In the genomic region with DNA sequence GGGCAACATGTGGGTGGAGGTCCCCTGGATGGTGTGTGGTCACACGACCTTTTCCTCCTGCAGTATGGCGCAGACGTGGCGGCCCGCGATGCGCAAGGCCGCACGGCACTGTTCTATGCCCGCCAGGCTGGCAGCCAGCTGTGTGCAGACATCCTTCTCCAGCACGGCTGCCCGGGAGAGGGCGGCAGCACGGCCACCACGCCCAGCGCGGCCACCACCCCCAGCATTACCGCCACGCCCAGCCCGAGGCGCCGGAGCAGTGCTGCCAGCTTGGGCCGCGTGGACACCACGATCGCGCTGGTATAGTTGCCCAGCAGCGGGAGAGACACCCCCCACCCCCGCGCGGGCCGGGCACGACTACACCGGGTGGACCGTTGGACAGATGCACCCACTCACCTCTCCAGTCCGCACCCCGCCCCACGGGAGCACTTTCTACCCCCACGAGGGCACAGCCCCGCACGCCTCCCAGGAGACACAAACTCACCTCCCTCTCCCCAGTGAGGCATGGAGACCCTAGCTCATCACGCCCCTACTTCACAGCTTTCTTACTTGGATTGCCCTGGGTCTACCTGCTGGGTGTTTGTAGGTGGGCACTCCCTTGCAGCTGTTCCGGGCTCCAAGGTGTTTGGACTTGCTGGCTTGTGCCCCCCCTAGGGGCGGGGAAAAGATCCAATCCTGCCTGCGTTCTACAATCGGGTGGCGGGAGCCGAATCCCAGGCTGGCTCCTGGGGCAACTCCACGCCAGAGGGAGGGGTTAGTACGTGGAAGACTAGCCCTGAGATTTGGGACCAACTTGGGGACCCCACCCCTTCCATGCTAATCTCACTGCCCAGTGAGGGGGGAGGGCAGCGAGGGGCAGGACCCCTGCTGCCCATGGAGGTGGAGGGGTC, we compare ENCODE assay signal across 8 mouse cellular contexts. TPM values are rescaled to one million over a fixed set of nuclear protein-coding genes. Genes with fewer than 3 reads are reported as not detected.
DNase-seq lines count a peak whose midpoint lies in the region; ATAC-seq lines count a peak whose summit lies in the region.

No protein-coding gene starts in this region.

- H3K4me1 ChIP-seq in heart, embryonic 11.5 days (ENCODE audit: control insufficient read depth, insufficient read depth, low read length), result peaks cover 11% of the 10 kb centered on the region; the same call in 1 of the 2 replicates
- peaks cover 29% of the 10 kb centered on the region for H3K4me1 ChIP-seq in forebrain, embryonic 13.5 days
- peaks cover 16% of the 10 kb centered on the region for H3K4me1 ChIP-seq in limb, embryonic 10.5 days
- peaks cover 31% of the 10 kb centered on the region for H3K4me1 ChIP-seq in midbrain, embryonic 13.5 days (replicated peaks)

- H3K27ac ChIP-seq in heart, embryonic 11.5 days (ENCODE audit: low read depth, low read length), result no peak overlapping the region
- H3K27ac ChIP-seq in forebrain, embryonic 13.5 days, result no peak overlapping the region
- H3K27ac ChIP-seq in limb, embryonic 10.5 days, result no peak overlapping the region
- no peak overlapping the region for H3K27ac ChIP-seq in midbrain, embryonic 13.5 days

- no peak; the same call in 1 of the 2 replicates for ATAC-seq in heart, embryonic 11.5 days (replicated peaks; ENCODE audit: insufficient number of reproducible peaks, low FRiP score, low TSS enrichment)
- peak; percentile 53 for ATAC-seq in forebrain, embryonic 13.5 days
- peak; percentile 34 for ATAC-seq in midbrain, embryonic 13.5 days

- H3K9me3 ChIP-seq in heart, embryonic 11.5 days (replicated peaks; ENCODE audit: control insufficient read depth, low read length), result no peaks in the 10 kb centered on the region
- H3K9me3 ChIP-seq in forebrain, embryonic 13.5 days (replicated peaks), result no peaks in the 10 kb centered on the region
- H3K9me3 ChIP-seq in limb, embryonic 10.5 days (replicated peaks), result no peaks in the 10 kb centered on the region
- no peaks in the 10 kb centered on the region for H3K9me3 ChIP-seq in midbrain, embryonic 13.5 days

- peaks cover 68% of the 10 kb centered on the region for H3K27me3 ChIP-seq in heart, embryonic 11.5 days (ENCODE audit: control insufficient read depth, insufficient read depth, low read length)
- peaks cover 62% of the 10 kb centered on the region for H3K27me3 ChIP-seq in forebrain, embryonic 13.5 days
- peaks cover 86% of the 10 kb centered on the region for H3K27me3 ChIP-seq in limb, embryonic 10.5 days (ENCODE audit: low read depth, poor library complexity, severe bottlenecking)
- peaks cover 66% of the 10 kb centered on the region for H3K27me3 ChIP-seq in midbrain, embryonic 13.5 days

- DNase-seq in heart, postnatal 4 days, result no peak
- DNase-seq in MN1 (ENCODE audit: low spot score), result peak; percentile 78
- DNase-seq in limb, embryonic 10.5 days (ENCODE audit: low spot score), result no peak
- DNase-seq in natural killer cell, adult 2 months (ENCODE audit: low spot score in 2 of 2), result no peak
- DNase-seq in testis, postnatal 14 days (ENCODE audit: low spot score), result no peak

- 9% methylated on average over 48 of the region's 51 CpGs for WGBS in heart, embryonic 11.5 days (ENCODE audit: insufficient replicate concordance)
- 7% methylated on average over 45 of the region's 51 CpGs for WGBS in forebrain, embryonic 13.5 days
- WGBS in limb, embryonic 10.5 days, result 10% methylated on average over 47 of the region's 51 CpGs
- 7% methylated on average over 50 of the region's 51 CpGs for WGBS in midbrain, embryonic 13.5 days

- H3K4me3 ChIP-seq in heart, embryonic 11.5 days (ENCODE audit: low read depth, low read length), result 0 out of 2 replicates have a peak overlapping the region, but pooled peaks have one; percentile 4
- H3K4me3 ChIP-seq in forebrain, embryonic 13.5 days, result peak overlapping the region; percentile 36
- H3K4me3 ChIP-seq in limb, embryonic 10.5 days, result peak overlapping the region; percentile 11
- peak overlapping the region; percentile 22 for H3K4me3 ChIP-seq in midbrain, embryonic 13.5 days (replicated peaks)

- peaks cover 7% of the 10 kb centered on the region for H3K36me3 ChIP-seq in heart, embryonic 11.5 days (ENCODE audit: control insufficient read depth, insufficient read depth, low read length)
- H3K36me3 ChIP-seq in forebrain, embryonic 13.5 days (ENCODE audit: poor library complexity, severe bottlenecking), result peaks cover 27% of the 10 kb centered on the region
- H3K36me3 ChIP-seq in limb, embryonic 10.5 days, result peaks cover 19% of the 10 kb centered on the region
- H3K36me3 ChIP-seq in midbrain, embryonic 13.5 days, result peaks cover 78% of the 10 kb centered on the region

- H3K9ac ChIP-seq in heart, embryonic 11.5 days (ENCODE audit: low read depth, low read length), result no peak overlapping the region
- H3K9ac ChIP-seq in forebrain, embryonic 13.5 days, result peak overlapping the region; percentile 51
- peak overlapping the region; percentile 48 for H3K9ac ChIP-seq in midbrain, embryonic 13.5 days (replicated peaks)

- H3K4me2 ChIP-seq in heart, embryonic 11.5 days, result peak overlapping the region; percentile 39
- H3K4me2 ChIP-seq in forebrain, embryonic 13.5 days, result peak overlapping the region; percentile 59
- H3K4me2 ChIP-seq in midbrain, embryonic 13.5 days (replicated peaks), result peak overlapping the region; percentile 46

RNA-seq across cellular contexts. Expression of a gene that starts 16.7 kb away (rescaled TPM):
- 0.42 and 0.63 TPM in 2 replicates for polyA plus RNA-seq in heart, embryonic 11.5 days (2014; fragmentation: Nextera tagmentation; extraction: Ambion mirVana)
- 1 to 10 TPM; 2.1 to 2.8 TPM for total RNA-seq in heart, postnatal 4 days (2021)
- polyA plus RNA-seq in forebrain, embryonic 13.5 days (2015; fragmentation: Nextera tagmentation; extraction: Ambion mirVana), result 1.5 and 1.7 TPM in 2 replicates
- polyA plus RNA-seq in limb, embryonic 10.5 days (2016; fragmentation: Nextera tagmentation; extraction: Ambion mirVana), result 0.03 TPM in 1 of 2 replicates, not detected in the other
- 2.8 and 3.3 TPM in 2 replicates for polyA plus RNA-seq in midbrain, embryonic 13.5 days (2015; fragmentation: Nextera tagmentation; extraction: Ambion mirVana)

RNA-seq across cellular contexts. Expression of a gene that starts 21.7 kb away (rescaled TPM):
- 106 and 115 TPM in 2 replicates for polyA plus RNA-seq in heart, embryonic 11.5 days (2014; fragmentation: Nextera tagmentation; extraction: Ambion mirVana)
- 10 to 100 TPM; 49.2 to 49.7 TPM for total RNA-seq in heart, postnatal 4 days (2021)
- polyA plus RNA-seq in forebrain, embryonic 13.5 days (2015; fragmentation: Nextera tagmentation; extraction: Ambion mirVana), result 133 and 141 TPM in 2 replicates
- polyA plus RNA-seq in limb, embryonic 10.5 days (2016; fragmentation: Nextera tagmentation; extraction: Ambion mirVana), result 169 and 181 TPM in 2 replicates
- polyA plus RNA-seq in midbrain, embryonic 13.5 days (2015; fragmentation: Nextera tagmentation; extraction: Ambion mirVana), result 136 and 138 TPM in 2 replicates

RNA-seq across cellular contexts. Expression of a gene that starts 28.4 kb away (rescaled TPM):
- 1,419 and 1,452 TPM in 2 replicates for polyA plus RNA-seq in heart, embryonic 11.5 days (2014; fragmentation: Nextera tagmentation; extraction: Ambion mirVana)
- 100 to 1,000 TPM; 289 to 314 TPM for total RNA-seq in heart, postnatal 4 days (2021)
- 2,414 and 2,431 TPM in 2 replicates for polyA plus RNA-seq in forebrain, embryonic 13.5 days (2015; fragmentation: Nextera tagmentation; extraction: Ambion mirVana)
- polyA plus RNA-seq in limb, embryonic 10.5 days (2016; fragmentation: Nextera tagmentation; extraction: Ambion mirVana), result 3,142 and 3,162 TPM in 2 replicates
- polyA plus RNA-seq in midbrain, embryonic 13.5 days (2015; fragmentation: Nextera tagmentation; extraction: Ambion mirVana), result 1,636 and 1,639 TPM in 2 replicates

RNA-seq across cellular contexts. Expression of a gene that starts 29.2 kb away (rescaled TPM):
- 21.3 and 30.3 TPM in 2 replicates for polyA plus RNA-seq in heart, embryonic 11.5 days (2014; fragmentation: Nextera tagmentation; extraction: Ambion mirVana)
- 10 to 100 TPM; 33.0 to 35.4 TPM for total RNA-seq in heart, postnatal 4 days (2021)
- 94.8 and 101 TPM in 2 replicates for polyA plus RNA-seq in forebrain, embryonic 13.5 days (2015; fragmentation: Nextera tagmentation; extraction: Ambion mirVana)
- 41.3 and 49.7 TPM in 2 replicates for polyA plus RNA-seq in limb, embryonic 10.5 days (2016; fragmentation: Nextera tagmentation; extraction: Ambion mirVana)
- polyA plus RNA-seq in midbrain, embryonic 13.5 days (2015; fragmentation: Nextera tagmentation; extraction: Ambion mirVana), result 134 and 138 TPM in 2 replicates

RNA-seq across cellular contexts. Expression of a gene that starts 31.8 kb away (rescaled TPM):
- polyA plus RNA-seq in heart, embryonic 11.5 days (2014; fragmentation: Nextera tagmentation; extraction: Ambion mirVana), result 0.21 and 0.39 TPM in 2 replicates
- total RNA-seq in heart, postnatal 4 days (2021), result 1 to 10 TPM; 1.7 to 1.8 TPM
- polyA plus RNA-seq in forebrain, embryonic 13.5 days (2015; fragmentation: Nextera tagmentation; extraction: Ambion mirVana), result 4.0 and 4.5 TPM in 2 replicates
- 0.33 and 0.79 TPM in 2 replicates for polyA plus RNA-seq in limb, embryonic 10.5 days (2016; fragmentation: Nextera tagmentation; extraction: Ambion mirVana)
- 5.6 and 6.4 TPM in 2 replicates for polyA plus RNA-seq in midbrain, embryonic 13.5 days (2015; fragmentation: Nextera tagmentation; extraction: Ambion mirVana)
